Mouse (Mus musculus): Measurements from ENCODE around the gene Cyp39a1. TPM values are rescaled to one million over a fixed set of nuclear protein-coding genes. Genes with fewer than 3 reads are reported as not detected.

The Cyp39a1 gene
- total and polyA plus RNA-seq, 3 experiments = 2.1 to 4.9 (median 3.5) TPM

DNA sequence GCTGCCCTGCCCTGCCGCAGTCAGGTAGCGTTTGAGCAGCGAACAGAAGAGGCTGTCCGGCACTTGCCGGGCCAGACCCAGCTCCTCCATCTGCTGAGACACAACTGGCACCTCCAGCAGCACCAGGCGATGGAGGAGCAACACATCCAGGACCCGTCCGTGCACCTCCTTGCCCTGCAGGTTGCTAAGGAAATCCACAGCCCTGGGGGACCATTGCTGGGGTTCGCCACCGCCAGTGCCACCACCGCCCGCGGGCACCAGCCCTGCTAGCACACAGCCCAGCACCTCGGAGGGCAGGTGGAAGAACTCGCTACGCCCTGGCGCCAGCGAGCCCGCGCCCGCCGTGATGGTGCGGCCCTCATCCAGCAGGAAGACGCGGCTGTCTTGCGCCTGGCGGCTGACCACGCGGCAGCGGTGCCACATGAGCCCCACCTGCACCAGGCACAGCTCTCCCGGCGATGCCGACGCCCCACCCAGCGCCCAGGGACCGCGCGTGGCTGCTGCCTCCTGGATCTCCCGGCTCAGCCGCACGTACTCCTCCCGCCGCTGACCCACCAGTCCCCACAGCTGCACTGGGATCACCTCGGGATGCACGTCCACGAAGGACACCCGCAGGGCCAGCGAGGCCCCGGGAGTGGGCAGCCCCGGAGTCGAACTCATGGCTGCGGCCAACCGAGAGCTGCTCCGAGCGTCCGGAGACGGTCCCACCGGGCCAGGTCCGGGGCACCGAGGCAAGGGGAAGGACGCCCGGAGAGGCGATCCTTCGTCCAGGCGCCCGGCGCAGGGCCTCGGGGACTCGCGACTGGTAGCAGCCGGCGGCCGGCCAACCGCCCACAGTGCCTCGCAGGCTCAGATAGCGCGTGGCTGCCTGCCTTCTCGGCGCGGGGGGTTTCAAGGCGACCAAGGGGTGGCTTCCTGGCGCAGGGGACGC is 37.5 kb upstream of the Cyp39a1 start, which contains the start of gene Tdrd6:
Gene Tdrd6, minus strand, starts transcription at position 804 of the 931 bp plus-strand sequence.
- Histone ChIP-seq H3K79me2 (replicated peaks; ENCODE audit: control insufficient read depth, insufficient read depth, low read length) (no peaks in the 10 kb centered on the region), H3K4me1 (ENCODE audit: control insufficient read depth, insufficient read depth, low read length) (no peaks in the 10 kb centered on the region), H3K9ac (ENCODE audit: low read depth, low read length) (no peak within 1 kb of the TSS), H3K27ac (no peak within 1 kb of the TSS), H3K36me3 (ENCODE audit: control insufficient read depth, insufficient read depth, low read length) (no peaks in the 10 kb centered on the region), H3K27me3 (ENCODE audit: control insufficient read depth, insufficient read depth, low read length) (peaks cover 19% of the 10 kb centered on the region), H3K4me3 (no peak within 1 kb of the TSS)
- WGBS = 5% methylated on average over 83 of the region's 83 CpGs
- intact Hi-C loops (cut with DNase I) = loop anchor here (10.0 kb wide), 1 partner anchor 815 kb away; no protein-coding TSS in a partner anchor
- no peak for TF ChIP-seq CTCF (IDR thresholded peaks at IDR 0.05)
- TF ChIP-seq EP300 (IDR thresholded peaks at IDR 0.05; ENCODE audit: insufficient read depth, low read depth, low read length) = no peak
- TF ChIP-seq POLR2A (IDR thresholded peaks at IDR 0.05; ENCODE audit: insufficient read depth, low read depth, low read length) = no peak
- DNase-seq = no peak

DNA sequence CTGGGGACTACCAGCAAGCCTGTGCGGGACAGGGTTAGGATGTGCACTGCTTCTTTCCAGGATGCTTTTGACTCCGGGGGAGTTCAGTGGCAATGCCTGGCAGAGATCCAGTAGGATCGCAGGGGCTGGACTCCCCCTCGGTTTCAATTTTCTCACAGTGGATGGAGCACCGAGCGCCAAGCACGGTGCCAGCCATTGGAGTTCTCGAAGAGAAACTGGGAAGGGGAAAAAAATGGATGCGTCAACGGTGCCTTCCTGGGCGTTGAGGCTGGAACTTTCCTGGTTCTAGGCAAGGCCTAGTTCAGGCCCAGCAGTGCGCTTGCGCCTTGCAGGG is 36.8 kb upstream of the Cyp39a1 start:
- no peak for TF ChIP-seq CTCF (IDR thresholded peaks at IDR 0.05)
- no peak for TF ChIP-seq EP300 (IDR thresholded peaks at IDR 0.05; ENCODE audit: insufficient read depth, low read depth, low read length)
- no peak for TF ChIP-seq POLR2A (IDR thresholded peaks at IDR 0.05; ENCODE audit: insufficient read depth, low read depth, low read length)
- Histone ChIP-seq H3K4me1 (ENCODE audit: control insufficient read depth, insufficient read depth, low read length) (no peaks in the 10 kb centered on the region), H3K79me2 (replicated peaks; ENCODE audit: control insufficient read depth, insufficient read depth, low read length) (no peaks in the 10 kb centered on the region), H3K36me3 (ENCODE audit: control insufficient read depth, insufficient read depth, low read length) (no peaks in the 10 kb centered on the region), H3K27me3 (ENCODE audit: control insufficient read depth, insufficient read depth, low read length) (peaks cover 19% of the 10 kb centered on the region), H3K9ac (ENCODE audit: low read depth, low read length) (no peak overlapping the region), H3K27ac (no peak overlapping the region), H3K4me3 (no peak overlapping the region)
- WGBS = 52% methylated on average over 13 of the region's 13 CpGs
- intact Hi-C loops (cut with DNase I) = no loop called here
- no peak for DNase-seq

DNA sequence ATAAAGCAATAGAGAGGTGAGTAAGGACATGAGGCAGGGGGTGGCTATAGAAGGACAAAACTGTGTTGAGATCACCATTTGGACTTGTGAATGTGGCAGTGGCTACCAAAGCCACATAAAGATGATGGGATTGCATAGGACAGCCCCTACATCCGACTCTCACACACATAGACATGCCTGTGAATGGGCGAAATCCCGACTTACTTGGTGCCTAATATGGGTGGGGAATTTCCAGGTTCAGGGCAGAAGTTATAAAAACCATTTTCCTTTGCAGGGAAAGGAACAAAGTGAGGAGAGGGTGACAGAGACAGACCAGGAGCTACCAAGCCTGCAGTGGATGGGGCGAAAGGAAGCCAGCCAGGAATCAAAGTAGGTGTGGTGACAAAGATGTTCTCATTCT is 30.1 kb upstream of the Cyp39a1 start:
- Histone ChIP-seq H3K4me1 (ENCODE audit: control insufficient read depth, insufficient read depth, low read length) (no peaks in the 10 kb centered on the region), H3K27ac (no peak overlapping the region), H3K4me3 (no peak overlapping the region), H3K79me2 (replicated peaks; ENCODE audit: control insufficient read depth, insufficient read depth, low read length) (no peaks in the 10 kb centered on the region), H3K9ac (ENCODE audit: low read depth, low read length) (no peak overlapping the region), H3K36me3 (ENCODE audit: control insufficient read depth, insufficient read depth, low read length) (no peaks in the 10 kb centered on the region), H3K27me3 (ENCODE audit: control insufficient read depth, insufficient read depth, low read length) (no peaks in the 10 kb centered on the region)
- no peak for DNase-seq
- TF ChIP-seq CTCF (IDR thresholded peaks at IDR 0.05) = no peak
- TF ChIP-seq POLR2A (IDR thresholded peaks at IDR 0.05; ENCODE audit: insufficient read depth, low read depth, low read length) = no peak
- intact Hi-C loops (cut with DNase I) = no loop called here
- 93% methylated on average over 4 of the region's 4 CpGs for WGBS

DNA sequence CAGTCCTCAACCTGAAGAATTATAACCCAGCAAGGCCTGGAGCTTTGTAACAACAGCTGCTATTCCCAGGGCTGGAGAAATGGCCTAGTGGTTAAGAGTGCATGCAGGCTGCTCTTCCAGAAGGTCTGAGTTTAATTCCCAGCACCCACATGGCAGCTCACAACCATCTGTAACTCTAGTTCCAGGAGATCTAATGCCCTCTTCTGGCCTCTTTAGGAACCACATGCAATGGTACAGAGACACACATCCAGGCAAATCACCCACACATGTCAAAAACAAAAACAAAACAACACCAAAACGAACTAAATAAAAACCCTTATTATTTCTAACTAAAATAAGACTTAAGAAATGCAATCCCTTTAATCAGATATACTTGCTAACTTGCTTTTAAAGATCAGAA is 26.4 kb upstream of the Cyp39a1 start:
- TF ChIP-seq CTCF (IDR thresholded peaks at IDR 0.05) (peak; percentile 35), EP300 (IDR thresholded peaks at IDR 0.05; ENCODE audit: insufficient read depth, low read depth, low read length) (no peak)
- 68% methylated on average over 1 of the region's 1 CpGs for WGBS
- no peaks in the 10 kb centered on the region for H3K36me3 ChIP-seq (ENCODE audit: control insufficient read depth, insufficient read depth, low read length)
- DNase-seq = no peak
- no peaks in the 10 kb centered on the region for H3K79me2 ChIP-seq (replicated peaks; ENCODE audit: control insufficient read depth, insufficient read depth, low read length)
- intact Hi-C loops (cut with DNase I) = no loop called here
- H3K4me1 ChIP-seq (ENCODE audit: control insufficient read depth, insufficient read depth, low read length) = peaks cover 3% of the 10 kb centered on the region
- no peak overlapping the region for H3K27ac ChIP-seq
- H3K27me3 ChIP-seq (ENCODE audit: control insufficient read depth, insufficient read depth, low read length) = no peaks in the 10 kb centered on the region
- H3K4me3 ChIP-seq = no peak overlapping the region
- H3K9ac ChIP-seq (ENCODE audit: low read depth, low read length) = no peak overlapping the region

DNA sequence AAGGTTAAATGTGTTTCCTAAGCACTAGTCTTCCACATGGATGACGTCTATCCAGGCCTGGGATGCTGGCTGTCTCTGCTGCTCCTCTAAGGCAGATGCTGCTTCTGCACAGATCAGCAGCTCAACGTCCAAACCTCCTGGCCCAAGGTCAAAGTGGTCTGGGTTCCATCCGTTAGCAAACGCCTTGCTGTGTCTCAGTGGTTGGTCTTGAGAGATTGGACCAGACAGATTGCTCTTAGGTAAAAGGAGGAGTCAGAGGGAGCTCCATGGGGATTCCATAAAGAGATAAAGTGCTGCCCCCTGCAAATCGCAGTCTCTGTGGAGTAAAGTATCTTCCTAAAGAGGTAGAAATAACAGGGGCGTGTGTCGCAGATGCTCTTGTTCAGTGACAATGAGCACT is 24.0 kb upstream of the Cyp39a1 start:
- 83% methylated on average over 7 of the region's 7 CpGs for WGBS

DNA sequence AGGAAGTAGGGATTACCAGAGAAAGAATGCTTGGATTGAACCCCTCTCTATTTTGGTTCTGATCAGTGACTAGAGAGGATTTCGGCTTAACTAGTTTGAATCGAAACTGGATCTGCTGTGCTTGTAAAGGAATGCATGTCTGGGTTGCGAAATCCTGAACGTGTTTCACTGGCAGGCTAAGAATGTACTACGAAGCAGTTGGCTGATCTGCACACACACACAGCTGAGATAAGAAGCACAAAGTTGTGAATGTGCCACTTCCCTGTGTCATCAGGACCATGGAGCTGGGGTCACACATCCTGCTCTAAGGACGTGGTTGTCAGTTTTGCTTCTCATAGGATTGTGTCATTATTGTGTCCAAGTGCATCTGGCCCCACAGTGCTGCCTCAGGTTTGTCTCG is 22.9 kb upstream of the Cyp39a1 start:
- TF ChIP-seq POLR2A (IDR thresholded peaks at IDR 0.05; ENCODE audit: insufficient read depth, low read depth, low read length) (no peak), EP300 (IDR thresholded peaks at IDR 0.05; ENCODE audit: insufficient read depth, low read depth, low read length) (peak; percentile 73; the same call in 1 of the 2 replicates)
- Histone ChIP-seq H3K4me3 (no peak overlapping the region), H3K27me3 (ENCODE audit: control insufficient read depth, insufficient read depth, low read length) (no peaks in the 10 kb centered on the region), H3K9ac (ENCODE audit: low read depth, low read length) (no peak overlapping the region), H3K4me1 (ENCODE audit: control insufficient read depth, insufficient read depth, low read length) (peaks cover 3% of the 10 kb centered on the region), H3K36me3 (ENCODE audit: control insufficient read depth, insufficient read depth, low read length) (no peaks in the 10 kb centered on the region), H3K79me2 (replicated peaks; ENCODE audit: control insufficient read depth, insufficient read depth, low read length) (no peaks in the 10 kb centered on the region), H3K27ac (no peak overlapping the region)
- DNase-seq = peak in 1 of 2 experiments; percentile 42
- intact Hi-C loops (cut with DNase I) = no loop called here
- WGBS = 25% methylated on average over 7 of the region's 7 CpGs

More for the DNA sequence above, 24.0 kb upstream of the Cyp39a1 start:
- H3K4me3 ChIP-seq = no peak overlapping the region
- no peak for TF ChIP-seq POLR2A (IDR thresholded peaks at IDR 0.05; ENCODE audit: insufficient read depth, low read depth, low read length)
- no peak for TF ChIP-seq EP300 (IDR thresholded peaks at IDR 0.05; ENCODE audit: insufficient read depth, low read depth, low read length)
- TF ChIP-seq CTCF (IDR thresholded peaks at IDR 0.05) = no peak
- no peaks in the 10 kb centered on the region for H3K36me3 ChIP-seq (ENCODE audit: control insufficient read depth, insufficient read depth, low read length)
- intact Hi-C loops (cut with DNase I) = no loop called here
- no peak overlapping the region for H3K9ac ChIP-seq (ENCODE audit: low read depth, low read length)
- no peak overlapping the region for H3K27ac ChIP-seq
- no peak for DNase-seq
- no peaks in the 10 kb centered on the region for H3K79me2 ChIP-seq (replicated peaks; ENCODE audit: control insufficient read depth, insufficient read depth, low read length)
- H3K27me3 ChIP-seq (ENCODE audit: control insufficient read depth, insufficient read depth, low read length) = no peaks in the 10 kb centered on the region
- peaks cover 3% of the 10 kb centered on the region for H3K4me1 ChIP-seq (ENCODE audit: control insufficient read depth, insufficient read depth, low read length)
